14 mouse cellular contexts compared by ENCODE assay signal in genomic region chr7:126533434-126533833, GRCm38 (mm10). TPM values are rescaled to one million over a fixed set of nuclear protein-coding genes. Genes with fewer than 3 reads are reported as not detected.
"Had no signal": no experiment of that assay in that cellular context is flagged by ENCODE, and none has a peak within 500 bp of the region (broad histone marks: within the 10 kb centered on the region; RNA-seq: fewer than 3 reads in every experiment).

No protein-coding gene starts in this region.

- H3K36me3 ChIP-seq: lung, embryonic 15.5 days; midbrain, embryonic 13.5 days; midbrain, embryonic 15.5 days; neural tube, embryonic 12.5 days had no signal

- H3K9ac ChIP-seq: lung, embryonic 15.5 days; midbrain, embryonic 13.5 days; midbrain, embryonic 15.5 days; neural tube, embryonic 12.5 days had no signal

- DNase-seq: lung, adult 2 months; lung, postnatal 14 days; lung, postnatal 36 days; right cerebral cortex, postnatal 14 days; thymus, adult 18-20 months; thymus, postnatal 14 days; thymus, postnatal 36 days had no signal

- H3K9me3 ChIP-seq: lung, embryonic 15.5 days; megakaryocyte, embryonic 14.5 days; midbrain, embryonic 13.5 days; midbrain, embryonic 15.5 days; neural tube, embryonic 12.5 days had no signal

- H3K4me3 ChIP-seq: lung, embryonic 15.5 days; megakaryocyte, embryonic 14.5 days; midbrain, embryonic 13.5 days; midbrain, embryonic 15.5 days; neural tube, embryonic 12.5 days had no signal

- H3K27ac ChIP-seq: lung, embryonic 15.5 days; macrophage; midbrain, embryonic 13.5 days; midbrain, embryonic 15.5 days; neural tube, embryonic 12.5 days had no signal

RNA-seq across cellular contexts. Expression of gene Apobr, which starts 51.3 kb away (rescaled TPM):
- total RNA-seq: midbrain, postnatal 0 days had no signal
